Mouse (Mus musculus): ENCODE results near the gene Dnajc28.

- no peak for TF ChIP-seq CTCF (IDR thresholded peaks at IDR 0.05; ENCODE audit: low read depth, low read length)
- TF ChIP-seq POLR2A (IDR thresholded peaks at IDR 0.05; ENCODE audit: extremely low read depth, insufficient read depth, low read length): no peak
Observed at GRCm38 (mm10) chr16:91649246-91649645, 30.4 kb upstream of the Dnajc28 start.

All from liver, adult 2 months (tissue).